Mouse (Mus musculus): ENCODE results near the gene 4933427D14Rik. TPM values are rescaled to one million over a fixed set of nuclear protein-coding genes. Genes with fewer than 3 reads are reported as not detected.

Gene 4933427D14Rik
- polyA plus RNA-seq, 1 experiment from 2014 or later, result 9.4 TPM

GRCm38 (mm10) chr11:72223414-72223813 is 16.2 kb upstream of the 4933427D14Rik start:
- no peak for DNase-seq (ENCODE audit: low spot score)
- H3K4me3 ChIP-seq, result no peak overlapping the region
- WGBS, result 81% methylated on average over 4 of the region's 4 CpGs
- H3K36me3 ChIP-seq, result no peaks in the 10 kb centered on the region
- H3K27me3 ChIP-seq (ENCODE audit: insufficient read depth, poor library complexity, severe bottlenecking), result peaks cover 3% of the 10 kb centered on the region; the same call in 1 of the 2 replicates
- H3K27ac ChIP-seq, result no peak overlapping the region
- no peaks in the 10 kb centered on the region for H3K9me3 ChIP-seq
- H3K4me1 ChIP-seq, result no peaks in the 10 kb centered on the region

GRCm38 (mm10) chr11:72221278-72221677 is 14.0 kb upstream of the 4933427D14Rik start:
- WGBS, result 18% methylated on average over 6 of the region's 6 CpGs

GRCm38 (mm10) chr11:72217116-72217515 is 9.9 kb upstream of the 4933427D14Rik start:
- no peak for DNase-seq (ENCODE audit: low spot score)
- H3K9me3 ChIP-seq, result no peaks in the 10 kb centered on the region
- H3K27ac ChIP-seq, result no peak overlapping the region
- peaks cover 5% of the 10 kb centered on the region; the same call in 1 of the 2 replicates for H3K36me3 ChIP-seq
- no peaks in the 10 kb centered on the region for H3K27me3 ChIP-seq (ENCODE audit: insufficient read depth, poor library complexity, severe bottlenecking)
- 81% methylated on average over 5 of the region's 5 CpGs for whole genome bisulfite sequencing
- peaks cover 7% of the 10 kb centered on the region; the same call in 1 of the 2 replicates for H3K4me1 ChIP-seq
- H3K4me3 ChIP-seq, result no peak overlapping the region

More at GRCm38 (mm10) chr11:72221278-72221677, 14.0 kb upstream of the 4933427D14Rik start:
- Histone ChIP-seq H3K4me1 (no peaks in the 10 kb centered on the region; the same call in 1 of the 2 replicates), H3K4me3 (no peak overlapping the region), H3K36me3 (no peaks in the 10 kb centered on the region), H3K27ac (no peak overlapping the region), H3K27me3 (ENCODE audit: insufficient read depth, poor library complexity, severe bottlenecking) (no peaks in the 10 kb centered on the region), H3K9me3 (no peaks in the 10 kb centered on the region)
- DNase-seq (ENCODE audit: low spot score), result peak; percentile 88

GRCm38 (mm10) chr11:72215410-72215797 is 8.1 kb upstream of the 4933427D14Rik start, which contains the start of gene Med31:
Gene Med31, minus strand, starts transcription at chr11:72215592.
- 4% methylated on average over 29 of the region's 29 CpGs for WGBS
- H3K27ac ChIP-seq, result peak within 1 kb of the TSS; percentile 90
- H3K9me3 ChIP-seq, result no peaks in the 10 kb centered on the region
- H3K36me3 ChIP-seq, result peaks cover 21% of the 10 kb centered on the region
- H3K27me3 ChIP-seq (ENCODE audit: insufficient read depth, poor library complexity, severe bottlenecking), result no peaks in the 10 kb centered on the region
- DNase-seq (ENCODE audit: low spot score), result peak; percentile 88
- H3K4me3 ChIP-seq, result peak within 1 kb of the TSS; percentile 74
- H3K4me1 ChIP-seq, result peaks cover 7% of the 10 kb centered on the region; the same call in 1 of the 2 replicates

GRCm38 (mm10) chr11:72214591-72215409 is 7.5 kb upstream of the 4933427D14Rik start:
- H3K27ac ChIP-seq, result peak overlapping the region; percentile 90
- H3K9me3 ChIP-seq, result no peaks in the 10 kb centered on the region
- peaks cover 7% of the 10 kb centered on the region; the same call in 1 of the 2 replicates for H3K4me1 ChIP-seq

GRCm38 (mm10) chr11:72207834-72208377 is 647 bp upstream of the 4933427D14Rik start:
- H3K4me1 ChIP-seq, result peaks cover 24% of the 10 kb centered on the region
- H3K9me3 ChIP-seq, result no peaks in the 10 kb centered on the region
- H3K36me3 ChIP-seq, result peaks cover 35% of the 10 kb centered on the region
- H3K4me3 ChIP-seq, result peak overlapping the region; percentile 92
- no peak for DNase-seq (ENCODE audit: low spot score)
- 16% methylated on average over 17 of the region's 17 CpGs for WGBS
- H3K27me3 ChIP-seq (ENCODE audit: insufficient read depth, poor library complexity, severe bottlenecking), result no peaks in the 10 kb centered on the region
- H3K27ac ChIP-seq, result peak overlapping the region; percentile 89

More at GRCm38 (mm10) chr11:72214591-72215409, 7.5 kb upstream of the 4933427D14Rik start:
- DNase-seq (ENCODE audit: low spot score), result peak; percentile 99
- Histone ChIP-seq H3K4me3 (peak overlapping the region; percentile 74), H3K27me3 (ENCODE audit: insufficient read depth, poor library complexity, severe bottlenecking) (no peaks in the 10 kb centered on the region), H3K36me3 (peaks cover 27% of the 10 kb centered on the region)
- under 1% methylated on average over 51 of the region's 51 CpGs for WGBS

GRCm38 (mm10) chr11:72206341-72207203 is 687 bp downstream of the 4933427D14Rik start, which contains the start of gene Gm43951:
Gene Gm43951, minus strand, starts transcription at chr11:72206840.
- Histone ChIP-seq H3K36me3 (peaks cover 29% of the 10 kb centered on the region), H3K4me3 (peak within 1 kb of the TSS; percentile 92), H3K9me3 (no peaks in the 10 kb centered on the region), H3K27ac (peak within 1 kb of the TSS; percentile 89), H3K27me3 (ENCODE audit: insufficient read depth, poor library complexity, severe bottlenecking) (no peaks in the 10 kb centered on the region), H3K4me1 (peaks cover 24% of the 10 kb centered on the region)
- WGBS, result under 1% methylated on average over 43 of the region's 43 CpGs
- peak; percentile 82 for DNase-seq (ENCODE audit: low spot score)

GRCm38 (mm10) chr11:72205256-72205655 is 2.0 kb downstream of the 4933427D14Rik start:
- 83% methylated on average over 6 of the region's 6 CpGs for WGBS
- H3K4me3 ChIP-seq, result 0 out of 2 replicates have a peak overlapping the region, but pooled peaks have one; percentile 92
- DNase-seq (ENCODE audit: low spot score), result no peak

GRCm38 (mm10) chr11:72203440-72203839 is 3.8 kb downstream of the 4933427D14Rik start:
- no peaks in the 10 kb centered on the region for H3K27me3 ChIP-seq (ENCODE audit: insufficient read depth, poor library complexity, severe bottlenecking)
- peaks cover 24% of the 10 kb centered on the region for H3K4me1 ChIP-seq
- WGBS, result 79% methylated on average over 1 of the region's 1 CpGs
- peaks cover 13% of the 10 kb centered on the region; the same call in 1 of the 2 replicates for H3K36me3 ChIP-seq
- no peak overlapping the region for H3K4me3 ChIP-seq
- no peaks in the 10 kb centered on the region for H3K9me3 ChIP-seq
- no peak overlapping the region for H3K27ac ChIP-seq
- no peak for DNase-seq (ENCODE audit: low spot score)

More at GRCm38 (mm10) chr11:72205256-72205655, 2.0 kb downstream of the 4933427D14Rik start:
- no peak overlapping the region for H3K27ac ChIP-seq
- peaks cover 24% of the 10 kb centered on the region for H3K4me1 ChIP-seq
- H3K9me3 ChIP-seq, result no peaks in the 10 kb centered on the region
- H3K36me3 ChIP-seq, result peaks cover 21% of the 10 kb centered on the region
- no peaks in the 10 kb centered on the region for H3K27me3 ChIP-seq (ENCODE audit: insufficient read depth, poor library complexity, severe bottlenecking)

GRCm38 (mm10) chr11:72196506-72196905 is 10.8 kb downstream of the 4933427D14Rik start:
- no peak overlapping the region for H3K27ac ChIP-seq
- H3K4me3 ChIP-seq, result no peak overlapping the region
- no peak for DNase-seq (ENCODE audit: low spot score)
- 84% methylated on average over 8 of the region's 8 CpGs for WGBS
- no peaks in the 10 kb centered on the region for H3K9me3 ChIP-seq
- H3K36me3 ChIP-seq, result peaks cover 43% of the 10 kb centered on the region
- no peaks in the 10 kb centered on the region for H3K4me1 ChIP-seq
- H3K27me3 ChIP-seq (ENCODE audit: insufficient read depth, poor library complexity, severe bottlenecking), result no peaks in the 10 kb centered on the region

- Histone ChIP-seq H3K36me3 (peaks cover 54% of the 10 kb centered on the region), H3K4me1 (no peaks in the 10 kb centered on the region), H3K9me3 (no peaks in the 10 kb centered on the region), H3K27ac (no peak overlapping the region), H3K4me3 (no peak overlapping the region), H3K27me3 (ENCODE audit: insufficient read depth, poor library complexity, severe bottlenecking) (no peaks in the 10 kb centered on the region)
- 91% methylated on average over 2 of the region's 2 CpGs for WGBS
- DNase-seq (ENCODE audit: low spot score), result no peak
These were observed 13.0 kb downstream of the 4933427D14Rik start for GRCm38 (mm10) chr11:72194259-72194658.

GRCm38 (mm10) chr11:72190857-72191256 is 16.4 kb downstream of the 4933427D14Rik start:
- Histone ChIP-seq H3K36me3 (peaks cover 53% of the 10 kb centered on the region), H3K4me3 (no peak overlapping the region), H3K4me1 (no peaks in the 10 kb centered on the region), H3K27ac (no peak overlapping the region), H3K9me3 (no peaks in the 10 kb centered on the region), H3K27me3 (ENCODE audit: insufficient read depth, poor library complexity, severe bottlenecking) (no peaks in the 10 kb centered on the region)
- WGBS, result 86% methylated on average over 1 of the region's 1 CpGs
- DNase-seq (ENCODE audit: low spot score), result no peak
